Mouse (Mus musculus) erythroid progenitor cell, adult 5-6 weeks (primary cell): Measurements from ENCODE around the gene Gm12169. TPM values are rescaled to one million over a fixed set of nuclear protein-coding genes. Genes with fewer than 3 reads are reported as not detected.
"Not testable (repeated sequence)": the region's sequence is repeated elsewhere in the genome, so short reads cannot be mapped to it uniquely, and the experiment has no call there.

Experiments
- ATAC-seq: replicated peaks from 2 replicates; pipeline ENCODE4 v1.8.0; 2016; ENCODE audit warnings: moderate number of reproducible peaks, mild to moderate bottlenecking, moderate TSS enrichment, inconsistent platforms; ENCODE audit not compliant: poor library complexity, low FRiP score, severe bottlenecking
- total RNA-seq, 2 experiments: library from RNA; stranded (forward) in 1 of 2; stranded (reverse) in 1 of 2; fragments of 150-400 nt in 1 of 2; fragments of 186-747, 209-891 nt in 1 of 2; gene quantifications; 2 replicates each; pipeline versions ENCODE4 v1.2.3 to v1.2.4; 2015 to 2017; ENCODE audit warnings: low replicate concordance in 2 of 2

Gm12169 gene
- not detected in 2 replicates for total RNA-seq (2015; ENCODE audit: low replicate concordance)
- total RNA-seq (2017; ENCODE audit: low replicate concordance), result not detected in 2 replicates

GRCm38 (mm10) chr11:46523912-46524311 lies at the start of gene Gm12169:
Gm12169 (plus strand) TSS chr11:46524212.
- ATAC-seq, result no peak

- ATAC-seq, result no peak
These were observed 49.8 kb upstream of the Gm12169 start for GRCm38 (mm10) chr11:46474220-46474619.

- no peak for ATAC-seq
These were observed 44.7 kb upstream of the Gm12169 start for GRCm38 (mm10) chr11:46479311-46479710.

GRCm38 (mm10) chr11:46480517-46480916 lies 43.5 kb upstream of the Gm12169 start:
- no peak for ATAC-seq

- no peak for ATAC-seq
These were observed 35.8 kb upstream of the Gm12169 start for GRCm38 (mm10) chr11:46488231-46488630.

GRCm38 (mm10) chr11:46488650-46489049 lies 35.4 kb upstream of the Gm12169 start:
- no peak for ATAC-seq

- ATAC-seq, result no peak
These were observed 16.9 kb upstream of the Gm12169 start for GRCm38 (mm10) chr11:46507146-46507545.

- no peak for ATAC-seq
These were observed 14.1 kb upstream of the Gm12169 start for GRCm38 (mm10) chr11:46509900-46510299.

- not testable (repeated sequence) for ATAC-seq
These were observed 2.7 kb upstream of the Gm12169 start for GRCm38 (mm10) chr11:46521341-46521740.

- ATAC-seq, result no peak
These were observed 1.3 kb upstream of the Gm12169 start for GRCm38 (mm10) chr11:46522719-46523118.

GRCm38 (mm10) chr11:46530149-46530548 lies 6.1 kb downstream of the Gm12169 start:
- no peak for ATAC-seq

- no peak for ATAC-seq
These were observed 13.0 kb downstream of the Gm12169 start for GRCm38 (mm10) chr11:46536978-46537377.

- no peak for ATAC-seq
These were observed 19.5 kb downstream of the Gm12169 start for GRCm38 (mm10) chr11:46543530-46543929.

- no peak for ATAC-seq
These were observed 25.7 kb downstream of the Gm12169 start for GRCm38 (mm10) chr11:46549721-46550120.

GRCm38 (mm10) chr11:46552741-46553140 lies 28.7 kb downstream of the Gm12169 start:
- no peak for ATAC-seq

GRCm38 (mm10) chr11:46561096-46561495 lies 37.1 kb downstream of the Gm12169 start:
- no peak for ATAC-seq

- ATAC-seq, result no peak
These were observed 40.7 kb downstream of the Gm12169 start for GRCm38 (mm10) chr11:46564671-46565070.

GRCm38 (mm10) chr11:46565967-46566366 lies 42.0 kb downstream of the Gm12169 start:
- no peak for ATAC-seq

- ATAC-seq, result no peak
These were observed 45.1 kb downstream of the Gm12169 start for GRCm38 (mm10) chr11:46569107-46569506.

- no peak for ATAC-seq
These were observed 47.3 kb downstream of the Gm12169 start, which contains the start of gene BC053393 for GRCm38 (mm10) chr11:46571327-46571726. BC053393 (plus strand) TSS chr11:46571536.

GRCm38 (mm10) chr11:46578771-46579281 lies 54.8 kb downstream of the Gm12169 start:
- ATAC-seq, result no peak

- no peak for ATAC-seq
These were observed 56.4 kb downstream of the Gm12169 start for GRCm38 (mm10) chr11:46580428-46580827.
